ENCODE assay signal across 13 mouse cellular contexts in genomic region chr3:92248494-92248893, GRCm38 (mm10). TPM values are rescaled to one million over a fixed set of nuclear protein-coding genes. Genes with fewer than 3 reads are reported as not detected.
"Had no signal": no experiment of that assay in that cellular context is flagged by ENCODE, and none has a peak within 500 bp of the region (broad histone marks: within the 10 kb centered on the region; RNA-seq: fewer than 3 reads in every experiment).

No protein-coding gene starts in this region.

RNA-seq across cellular contexts. Expression of gene Sprr2a2, which starts 32.8 kb away (rescaled TPM):
- total RNA-seq: megakaryocyte progenitor cell, adult 5-6 weeks; monocyte, adult 5-6 weeks; neutrophil, adult 5-6 weeks had no signal
- polyA plus RNA-seq: macrophage; midbrain, embryonic 11.5 days; midbrain, embryonic 13.5 days; midbrain, embryonic 15.5 days; neural tube, embryonic 12.5 days; neural tube, embryonic 14.5 days had no signal

RNA-seq across cellular contexts. Expression of gene Sprr2a1, which starts 32.9 kb away (rescaled TPM):
- total RNA-seq: megakaryocyte progenitor cell, adult 5-6 weeks; monocyte, adult 5-6 weeks; neutrophil, adult 5-6 weeks had no signal
- polyA plus RNA-seq: liver, embryonic 15.5 days; liver, postnatal 0 days; macrophage; midbrain, embryonic 11.5 days; midbrain, embryonic 13.5 days; midbrain, embryonic 15.5 days; neural tube, embryonic 12.5 days; neural tube, embryonic 14.5 days; spleen, adult 2 months; testis, adult 2 months had no signal

RNA-seq across cellular contexts. Expression of gene Sprr2a3, which starts 36.7 kb away (rescaled TPM):
- total RNA-seq: megakaryocyte progenitor cell, adult 5-6 weeks; monocyte, adult 5-6 weeks; neutrophil, adult 5-6 weeks had no signal
- polyA plus RNA-seq: liver, embryonic 15.5 days; liver, postnatal 0 days; macrophage; midbrain, embryonic 11.5 days; midbrain, embryonic 13.5 days; midbrain, embryonic 15.5 days; neural tube, embryonic 12.5 days; neural tube, embryonic 14.5 days; spleen, adult 2 months had no signal
